Mouse (Mus musculus) megakaryocyte, embryonic 14.5 days (primary cell): ENCODE data around the gene Spast.

Experiments
- FLI1 ChIP-seq: IDR thresholded peaks from 2 replicates; pipeline ENCODE4 v1.6.1; 2012; ENCODE audit warnings: low read length, inconsistent platforms, mixed read lengths
- GATA1 ChIP-seq: IDR thresholded peaks from 3 replicates; pipeline ENCODE4 v1.6.1; 2012; ENCODE audit warnings: mixed read lengths, low read length, inconsistent platforms, borderline replicate concordance

DNA sequence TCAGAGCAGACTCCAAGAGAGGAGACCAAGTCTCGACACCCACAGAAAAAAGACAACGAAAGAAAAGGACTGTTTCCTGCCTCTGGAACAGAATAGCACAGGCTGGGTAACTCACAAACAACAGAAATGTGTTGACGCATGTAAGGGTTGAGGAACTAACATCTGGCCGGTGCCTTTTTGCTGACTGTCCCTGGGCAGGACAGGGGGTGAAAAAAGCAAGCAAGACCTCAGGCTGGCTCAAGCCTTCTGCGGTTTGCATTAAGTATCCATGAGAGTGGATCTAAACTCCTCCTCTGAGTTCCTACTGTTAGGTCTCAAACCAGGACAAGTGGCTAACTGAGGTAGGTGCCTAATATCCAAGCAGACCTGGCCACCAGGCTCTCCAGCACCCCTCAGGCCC, 93.8 kb downstream of the Spast start:
- TF ChIP-seq GATA1: no peak
- TF ChIP-seq FLI1: no peak
